Mouse (Mus musculus): Measurements from ENCODE around the gene Creg1.

Gene Creg1

DNA sequence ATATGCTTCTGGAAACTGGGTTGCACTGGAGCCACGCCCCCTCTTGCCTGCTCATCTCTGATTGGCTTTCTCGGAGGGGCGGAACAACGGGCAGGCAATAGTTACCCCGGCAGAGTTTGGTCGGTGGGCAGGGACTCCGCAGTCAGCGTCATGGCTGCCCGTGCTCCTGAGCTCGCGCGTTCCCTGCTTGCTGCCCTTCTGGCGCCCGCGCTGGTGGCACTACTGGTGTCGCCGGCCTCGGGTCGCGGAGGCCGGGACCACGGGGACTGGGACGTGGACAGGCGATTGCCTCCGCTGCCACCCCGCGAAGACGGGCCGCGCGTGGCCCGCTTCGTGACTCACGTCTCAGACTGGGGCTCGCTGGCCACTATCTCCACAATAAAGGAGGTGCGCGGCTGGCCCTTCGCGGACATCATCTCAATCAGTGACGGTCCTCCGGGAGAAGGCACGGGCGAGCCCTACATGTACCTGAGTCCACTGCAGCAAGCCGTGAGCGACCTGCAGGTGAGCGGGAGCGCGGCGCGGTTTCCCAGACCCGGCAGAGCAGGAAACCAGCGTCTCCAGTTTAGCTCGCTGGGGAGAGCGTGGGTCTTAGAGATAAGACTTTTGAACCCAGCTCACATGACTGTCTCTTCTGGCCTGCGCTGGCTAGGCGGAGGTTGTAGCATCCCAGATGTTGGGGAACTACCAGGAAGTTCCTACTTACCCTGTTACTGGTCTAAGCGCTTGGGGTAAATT is at the start of gene Creg1:
Gene Creg1 (plus strand): TSS at position 112 of the 738 bp plus-strand sequence.
- peak; percentile 96 for DNase-seq (ENCODE audit: low read depth, low spot score)

DNA sequence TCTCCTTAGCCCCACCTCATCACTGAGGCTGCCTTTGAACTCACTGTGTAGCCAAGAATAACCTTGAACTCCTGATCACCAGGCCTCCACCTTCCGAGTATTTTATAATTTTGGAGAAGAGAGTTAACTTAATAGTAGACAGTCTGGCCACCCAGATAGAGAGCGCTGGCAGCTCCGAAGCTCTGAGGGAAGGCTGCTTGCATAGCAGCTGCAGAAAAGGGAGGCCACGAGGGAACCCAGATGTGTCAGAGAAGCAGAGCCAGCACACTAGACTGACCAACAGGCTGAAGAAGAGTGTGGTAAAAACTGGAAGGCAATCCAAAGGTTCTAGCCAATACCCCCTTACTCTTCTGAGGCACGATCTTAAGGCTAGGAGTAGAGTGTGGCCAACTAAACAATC is 49.7 kb upstream of the Creg1 start:
- DNase-seq (ENCODE audit: low read depth, low spot score), result no peak

DNA sequence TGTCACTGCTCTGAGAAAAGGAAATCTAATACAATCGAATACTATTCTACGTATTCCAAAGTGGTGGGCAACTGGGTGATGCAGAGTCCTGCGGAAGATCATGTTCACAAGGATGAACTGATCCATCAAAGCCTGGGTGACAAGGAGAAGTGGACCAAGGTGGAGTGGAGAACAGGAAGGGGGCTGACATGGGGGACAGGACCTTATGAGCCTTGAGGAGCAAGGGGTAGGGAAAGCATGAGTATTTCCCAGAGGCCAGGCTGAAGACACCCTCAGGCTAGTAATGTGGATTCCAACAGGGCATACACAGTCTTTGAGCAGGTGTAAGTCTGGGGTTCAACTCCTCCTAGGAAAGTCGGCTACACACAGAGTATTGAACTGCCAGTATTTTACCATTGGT is 47.1 kb upstream of the Creg1 start:
- no peak for DNase-seq (ENCODE audit: low read depth, low spot score)

DNA sequence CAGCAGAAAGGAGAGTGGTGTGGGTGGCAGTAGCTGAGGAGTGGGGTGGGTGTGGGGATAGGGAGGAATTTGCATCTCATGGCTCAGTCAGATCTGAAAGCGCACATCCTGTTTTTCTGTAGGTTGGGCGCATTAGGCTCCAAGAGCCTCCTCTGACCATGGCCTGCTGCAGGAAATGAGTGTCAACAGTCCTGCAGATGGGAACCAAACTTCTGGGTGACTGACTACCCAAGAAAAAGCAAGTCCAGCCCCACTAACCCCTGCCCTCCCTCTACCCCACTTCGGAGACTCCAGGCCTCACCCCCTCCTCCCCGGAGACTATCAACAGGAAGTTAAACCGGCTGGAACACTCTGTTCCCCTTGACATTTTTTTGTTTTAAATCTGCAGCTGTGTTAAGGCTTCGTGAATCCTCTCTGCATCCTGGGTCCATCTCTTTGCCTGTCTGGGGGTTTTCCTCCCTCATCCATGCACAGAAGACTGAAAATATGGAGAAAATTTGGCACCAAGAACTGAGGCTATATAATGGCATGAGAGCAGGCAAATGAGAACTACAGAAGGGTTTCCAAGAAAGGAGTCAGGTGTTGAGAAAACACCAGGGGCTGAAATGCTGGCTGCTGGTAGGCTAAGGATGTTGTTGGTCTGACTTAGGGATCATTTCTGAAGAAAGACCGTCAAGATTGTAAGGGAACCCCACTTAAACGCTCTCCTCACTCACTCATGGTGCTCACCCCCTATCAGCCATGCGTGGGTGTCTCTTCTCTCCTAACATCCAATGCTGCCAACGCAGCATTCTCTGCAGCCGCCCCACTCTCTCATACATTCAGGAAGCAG is 45.6 kb upstream of the Creg1 start:
- DNase-seq (ENCODE audit: low read depth, low spot score), result no peak

DNA sequence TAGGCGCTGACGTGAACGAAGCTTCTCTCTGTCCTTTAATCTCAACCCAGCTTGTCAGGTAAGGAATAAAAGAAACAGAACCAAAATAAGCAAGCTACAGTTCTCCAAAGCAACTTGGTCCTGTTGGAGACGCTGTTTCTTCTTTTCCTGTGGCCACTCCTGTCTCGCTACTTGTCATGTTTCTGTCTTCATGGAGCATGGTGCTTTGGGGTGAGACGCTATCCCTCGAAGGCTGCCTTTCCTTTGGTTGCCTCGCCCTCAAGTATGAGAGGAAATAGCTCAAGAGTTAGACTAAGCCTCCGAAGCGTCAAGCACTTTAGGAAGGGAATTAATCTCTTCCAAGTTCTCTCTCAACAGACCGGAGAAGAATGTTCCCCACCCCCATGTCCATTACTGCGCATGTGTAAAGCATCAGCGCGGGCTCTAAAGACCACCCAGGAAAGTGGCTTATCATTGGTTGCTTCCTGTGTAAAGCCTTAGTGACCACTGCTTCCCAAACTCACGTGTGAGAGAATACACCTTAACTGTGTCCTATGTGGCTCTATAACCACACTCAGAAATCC is 44.9 kb upstream of the Creg1 start:
- DNase-seq (ENCODE audit: low read depth, low spot score), result no peak

DNA sequence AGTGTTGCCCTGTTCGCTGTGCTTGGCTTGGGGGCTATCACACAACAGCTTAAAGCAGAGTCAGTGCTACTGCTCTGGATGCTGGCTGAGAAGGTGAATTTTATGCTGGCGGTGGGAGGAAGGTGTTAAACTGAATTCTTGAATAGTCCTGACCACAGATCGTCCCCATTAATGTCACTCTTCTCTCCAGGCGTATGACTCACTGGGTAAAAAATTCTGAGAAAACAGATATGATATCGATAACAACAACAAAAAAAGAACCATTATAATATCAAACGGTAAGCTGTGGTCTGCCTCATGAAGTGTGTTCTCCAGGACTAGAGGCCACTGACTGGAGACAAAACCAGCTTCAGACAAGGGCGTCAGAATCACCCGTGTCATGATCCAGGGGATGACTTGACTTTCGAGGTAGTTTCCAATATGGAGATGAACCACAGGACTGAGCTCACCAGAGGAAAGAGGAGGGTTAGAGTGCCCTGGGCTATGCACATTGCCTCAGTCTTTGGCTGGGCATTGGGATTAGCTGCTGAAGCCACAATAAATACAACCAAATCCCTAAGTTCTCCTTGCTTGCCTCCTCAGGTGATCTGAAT is 40.9 kb upstream of the Creg1 start:
- DNase-seq (ENCODE audit: low read depth, low spot score), result no peak

DNA sequence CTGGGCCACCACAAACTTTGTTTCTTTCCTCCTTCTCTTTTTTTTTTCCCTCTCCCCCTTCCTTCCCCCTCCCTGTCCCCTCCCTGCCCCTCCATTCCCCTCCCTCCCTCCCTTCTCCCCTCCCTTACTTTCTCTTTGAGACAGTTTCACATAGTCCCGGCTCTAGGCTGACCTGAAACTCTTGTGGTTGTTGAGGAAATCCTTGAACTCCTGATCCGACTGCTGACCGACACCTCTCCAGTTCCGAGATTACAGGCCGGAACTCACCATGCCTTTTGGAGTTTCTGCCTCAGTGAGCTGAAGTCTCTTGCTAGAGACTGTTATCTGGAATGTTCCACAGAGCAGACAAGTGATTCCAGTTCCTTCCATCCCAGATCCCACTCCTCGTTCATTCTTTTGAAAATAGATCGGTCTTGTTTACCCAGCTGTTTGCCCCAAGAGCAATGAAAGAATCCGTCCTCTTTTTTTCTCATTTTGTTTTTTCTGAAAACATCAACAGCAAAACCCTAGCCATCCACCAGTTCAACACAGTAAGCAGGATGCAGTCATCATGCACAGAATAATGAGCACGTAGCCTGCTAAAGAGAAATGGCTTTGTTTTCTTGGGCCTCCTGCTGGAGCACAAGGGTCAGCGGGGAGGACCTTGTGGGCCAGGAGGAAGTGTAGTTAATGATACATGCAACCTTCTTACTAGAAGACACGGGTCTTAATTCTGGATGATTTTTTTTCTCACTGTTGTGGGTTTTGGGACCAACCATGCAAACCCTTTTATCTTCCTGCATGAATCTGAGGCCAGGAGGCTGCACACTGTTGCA is 39.1 kb upstream of the Creg1 start:
- DNase-seq (ENCODE audit: low read depth, low spot score), result no peak

DNA sequence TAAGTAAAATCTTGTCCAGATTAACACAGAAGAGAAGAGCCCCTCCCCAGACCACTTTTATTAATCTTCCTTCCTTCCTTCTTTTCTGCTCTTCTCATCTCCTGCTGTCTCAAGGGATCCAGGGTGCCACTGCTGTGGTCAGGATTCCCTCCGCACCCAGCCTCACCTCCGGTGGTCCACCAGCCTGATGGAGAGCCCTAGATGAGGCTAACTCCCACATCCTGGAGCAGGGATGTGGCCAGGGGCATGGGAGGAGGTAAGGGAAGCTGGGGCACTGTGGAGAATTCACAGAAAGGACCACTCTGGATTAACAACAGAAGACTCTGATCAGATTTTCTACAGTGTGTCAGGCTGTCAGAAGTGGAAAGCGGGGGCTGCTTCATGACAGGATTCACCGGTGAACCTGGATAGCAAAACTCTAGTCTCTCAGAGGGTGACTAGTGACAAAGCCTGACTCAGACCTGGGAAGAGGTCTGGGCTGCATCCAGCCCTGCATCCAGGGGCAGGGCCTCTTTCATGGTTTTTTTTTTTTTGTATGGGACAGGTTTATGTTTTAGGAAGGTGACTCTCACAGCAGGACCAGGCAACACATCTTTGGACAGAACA is 38.4 kb upstream of the Creg1 start:
- no peak for DNase-seq (ENCODE audit: low read depth, low spot score)

DNA sequence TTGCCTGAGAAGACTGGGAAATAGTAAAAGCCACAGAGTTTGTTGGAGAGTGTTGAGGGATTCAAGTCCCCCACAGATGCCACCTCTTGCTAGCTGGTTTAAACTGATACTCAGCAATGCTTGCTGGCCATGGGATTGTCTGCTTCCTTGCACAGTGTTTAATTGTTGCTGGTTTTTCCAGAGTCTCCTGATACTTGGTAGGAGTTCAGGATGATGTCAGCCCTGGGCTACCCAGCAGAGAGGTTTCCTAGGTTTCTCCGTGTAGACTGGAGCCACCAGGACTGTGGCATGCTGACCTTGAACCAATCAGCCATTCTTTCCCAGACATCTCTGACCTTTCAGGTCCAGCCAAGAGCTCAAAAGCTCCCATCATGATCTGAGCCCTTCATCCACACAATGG is 36.6 kb upstream of the Creg1 start:
- no peak for DNase-seq (ENCODE audit: low read depth, low spot score)

DNA sequence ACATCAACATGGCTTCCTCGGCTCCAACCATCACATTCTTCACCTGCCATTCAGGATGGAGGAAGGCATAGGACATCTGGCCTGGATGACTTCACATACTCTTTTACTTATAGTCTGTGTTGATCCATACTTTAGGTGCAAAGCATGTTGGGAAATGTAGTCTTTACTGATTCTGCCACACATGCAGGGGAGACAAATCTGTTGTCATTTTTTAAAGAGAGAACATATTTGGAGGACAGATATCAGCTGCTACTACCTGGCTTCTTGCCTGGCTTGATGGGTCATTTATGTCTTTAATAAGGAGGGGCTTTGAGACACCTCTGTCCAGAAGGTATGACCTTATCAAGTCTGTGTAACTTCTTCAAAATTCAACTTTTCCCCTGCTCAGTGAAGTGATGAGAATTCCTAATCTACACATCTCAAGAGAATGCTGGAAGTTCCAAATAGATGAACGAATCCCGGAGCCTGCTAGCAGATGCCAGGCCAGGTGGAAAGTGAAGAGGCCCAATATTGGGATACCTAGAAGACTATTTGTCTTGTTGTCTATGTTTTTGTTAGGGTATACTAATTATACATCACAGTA is 35.4 kb upstream of the Creg1 start:
- no peak for DNase-seq (ENCODE audit: low read depth, low spot score)

DNA sequence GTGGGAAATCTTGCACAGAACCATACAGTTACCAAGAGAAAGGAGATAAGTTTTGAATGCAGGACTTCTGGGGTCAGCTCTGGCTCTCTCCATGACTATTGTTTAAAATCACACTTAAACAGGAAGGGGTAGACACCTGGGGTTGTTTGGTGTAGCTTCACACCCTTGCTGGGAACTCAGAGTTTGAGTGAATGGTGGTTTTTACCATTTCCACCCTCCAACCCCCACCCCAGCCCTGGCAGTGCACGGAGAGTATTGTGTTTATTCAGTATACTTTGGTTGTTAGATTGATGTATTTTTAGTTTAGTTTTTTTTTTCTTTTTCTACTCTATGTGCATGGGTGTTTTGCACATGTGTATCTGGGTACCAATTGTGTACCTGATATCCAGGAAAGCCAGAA is 33.4 kb upstream of the Creg1 start:
- DNase-seq (ENCODE audit: low read depth, low spot score), result no peak

DNA sequence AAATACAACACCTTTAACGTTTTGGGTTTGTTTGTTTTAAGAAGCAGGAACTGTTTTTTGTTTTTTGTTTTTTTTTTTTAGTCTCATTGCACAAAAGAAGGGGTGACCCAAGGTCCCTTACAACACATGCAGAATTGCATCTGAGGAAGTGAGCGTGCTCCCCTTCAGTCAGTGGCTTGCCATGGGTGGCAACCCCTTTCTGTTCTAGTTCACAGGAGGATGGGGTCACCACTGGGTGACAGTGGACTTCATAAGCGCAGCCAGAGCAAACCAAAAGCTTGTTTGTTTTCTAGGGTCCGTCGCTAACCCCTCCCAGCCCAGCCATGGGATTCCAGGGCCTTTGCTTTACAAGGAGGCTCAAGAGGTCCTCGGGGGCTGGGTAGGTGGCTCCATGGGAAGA is 32.0 kb upstream of the Creg1 start:
- no peak for DNase-seq (ENCODE audit: low read depth, low spot score)

DNA sequence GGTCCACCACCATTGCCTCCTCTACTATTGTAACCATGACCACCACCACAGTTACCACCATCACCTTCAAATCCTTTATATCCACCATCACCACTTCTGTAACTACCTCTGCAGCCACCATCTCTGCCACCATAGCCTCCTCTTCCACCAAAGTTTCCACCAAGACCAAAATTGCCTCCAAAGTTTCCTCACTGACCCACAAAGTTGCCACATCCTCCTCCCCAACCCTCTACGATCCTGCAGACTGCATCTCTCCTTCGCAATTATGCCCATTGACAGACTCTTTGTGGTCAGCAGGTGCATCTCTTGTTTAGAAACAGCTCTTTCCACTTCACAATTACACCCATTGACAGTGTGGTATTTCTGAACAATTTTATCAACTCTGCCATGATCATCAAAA is 28.7 kb upstream of the Creg1 start:
- no peak for DNase-seq (ENCODE audit: low read depth, low spot score)

DNA sequence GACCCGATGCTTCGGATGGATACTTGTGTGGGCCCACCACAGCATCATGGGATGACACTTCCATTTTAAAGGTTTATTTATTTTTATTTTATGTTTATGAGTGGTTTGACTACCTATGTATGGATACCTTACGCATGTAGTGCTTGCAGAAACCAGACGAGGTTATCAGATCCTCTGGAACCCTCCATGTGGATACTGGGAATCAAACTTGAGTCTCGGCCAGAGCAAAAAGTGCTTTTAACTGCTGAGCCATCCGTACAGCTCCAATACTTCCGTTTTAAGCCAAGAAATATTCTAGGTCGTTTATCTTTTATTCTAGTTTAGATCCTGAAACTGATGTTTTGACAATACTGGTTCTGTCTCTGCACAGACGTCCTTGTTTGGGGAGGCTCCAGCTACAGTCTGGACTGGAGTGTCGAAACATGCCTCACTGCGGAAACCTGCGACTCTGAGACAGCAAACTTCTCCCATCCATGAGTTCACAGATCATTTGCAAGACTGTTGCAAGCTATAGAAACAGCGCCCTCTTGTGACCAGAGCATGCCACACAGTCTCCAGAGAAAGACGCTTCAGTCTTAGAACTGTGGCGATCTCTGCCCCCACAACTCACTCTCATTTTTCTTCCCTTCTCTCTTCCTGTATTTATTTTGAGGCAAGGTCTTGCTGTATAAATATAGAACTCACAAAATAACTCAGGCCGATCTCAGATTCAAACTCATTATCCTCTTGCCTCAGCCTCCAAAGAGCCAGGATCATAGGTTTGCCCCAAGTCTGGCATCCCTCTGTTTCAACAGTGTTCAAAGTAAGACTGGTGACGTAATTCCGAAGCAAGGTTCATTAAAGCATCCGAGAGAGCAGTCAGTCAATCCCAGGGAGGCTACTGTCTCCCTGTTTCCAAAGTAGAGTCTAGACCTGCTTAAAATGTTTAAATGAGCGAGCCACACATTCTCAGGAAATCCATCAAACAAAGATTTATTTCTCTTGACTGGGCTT is 27.4 kb upstream of the Creg1 start:
- DNase-seq (ENCODE audit: low read depth, low spot score), result peak; percentile 87

DNA sequence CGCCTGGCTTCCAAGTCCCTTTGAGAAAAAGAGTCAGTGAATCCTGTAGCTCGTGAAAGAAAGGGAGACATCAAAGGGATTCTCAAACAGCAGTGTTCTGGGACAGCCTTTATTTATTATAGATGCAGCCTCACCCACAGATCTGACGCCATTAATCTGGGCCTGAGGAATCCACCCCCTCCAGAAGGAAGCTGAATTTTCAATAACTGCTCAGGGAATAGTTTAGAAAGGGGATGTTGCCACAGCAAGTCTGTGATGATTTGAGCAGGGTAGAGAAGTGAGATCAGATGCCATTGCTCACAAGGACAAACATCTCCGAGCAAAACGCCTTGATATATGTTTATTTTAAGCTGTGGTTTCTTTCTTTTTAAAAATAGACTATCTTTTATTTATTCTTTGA is 26.1 kb upstream of the Creg1 start:
- DNase-seq (ENCODE audit: low read depth, low spot score), result no peak

DNA sequence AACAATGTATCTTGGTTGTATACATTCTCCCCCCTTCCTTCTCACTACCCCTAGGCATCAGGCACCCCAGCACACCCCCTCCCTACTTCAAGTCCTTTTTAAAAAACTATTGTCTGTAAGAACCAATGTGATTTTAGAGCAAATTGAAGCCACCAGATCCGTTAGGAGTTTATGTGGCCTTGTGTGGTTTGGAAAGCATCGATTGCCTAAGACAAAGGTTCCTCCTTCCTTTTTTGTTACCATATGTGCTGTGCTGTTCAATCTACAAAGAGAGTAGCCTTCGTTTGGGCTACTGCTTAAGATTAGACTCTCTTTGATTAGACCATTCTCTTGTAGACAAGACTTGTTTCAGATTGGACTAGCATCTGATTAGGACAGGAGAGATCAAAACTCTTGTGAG is 25.7 kb upstream of the Creg1 start:
- no peak for DNase-seq (ENCODE audit: low read depth, low spot score)

DNA sequence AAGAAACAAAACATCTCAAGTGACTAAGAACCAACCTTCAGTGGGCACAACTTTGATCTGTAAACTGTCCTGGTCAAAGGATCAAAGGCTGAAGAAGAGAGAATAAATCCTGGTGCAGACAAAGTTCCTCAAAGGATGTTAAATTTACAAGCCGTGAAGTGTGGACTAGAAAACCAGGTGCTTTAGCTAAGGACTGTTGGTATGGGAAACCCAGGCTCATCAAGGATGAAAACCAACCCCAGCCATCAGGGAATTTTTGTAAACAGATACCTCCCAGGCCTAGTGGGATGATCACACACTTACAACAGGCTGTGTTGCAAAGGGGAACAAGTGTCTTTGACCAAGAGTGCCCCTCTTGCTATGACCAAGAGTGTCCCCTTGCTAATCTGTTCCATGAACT is 24.6 kb upstream of the Creg1 start:
- no peak for DNase-seq (ENCODE audit: low read depth, low spot score)

DNA sequence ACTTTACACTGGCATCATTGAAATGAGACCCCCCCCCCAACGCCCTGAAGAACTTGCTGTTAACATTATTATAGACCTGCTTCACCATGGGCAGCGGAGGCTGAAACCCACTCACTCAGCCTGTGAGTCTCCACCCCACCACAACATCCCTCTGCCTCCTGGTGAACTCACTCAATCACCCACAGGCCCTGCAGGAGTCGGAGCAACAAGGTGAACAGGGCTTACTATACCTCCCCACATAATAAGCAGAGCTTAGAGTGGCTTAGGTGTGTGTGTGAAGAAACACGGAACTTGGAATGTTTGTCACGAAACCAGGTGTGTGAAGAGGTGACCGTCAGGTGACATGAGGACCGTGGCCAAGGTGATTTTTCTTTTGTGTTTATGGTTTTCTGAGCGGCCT is 21.6 kb upstream of the Creg1 start:
- DNase-seq (ENCODE audit: low read depth, low spot score), result no peak

DNA sequence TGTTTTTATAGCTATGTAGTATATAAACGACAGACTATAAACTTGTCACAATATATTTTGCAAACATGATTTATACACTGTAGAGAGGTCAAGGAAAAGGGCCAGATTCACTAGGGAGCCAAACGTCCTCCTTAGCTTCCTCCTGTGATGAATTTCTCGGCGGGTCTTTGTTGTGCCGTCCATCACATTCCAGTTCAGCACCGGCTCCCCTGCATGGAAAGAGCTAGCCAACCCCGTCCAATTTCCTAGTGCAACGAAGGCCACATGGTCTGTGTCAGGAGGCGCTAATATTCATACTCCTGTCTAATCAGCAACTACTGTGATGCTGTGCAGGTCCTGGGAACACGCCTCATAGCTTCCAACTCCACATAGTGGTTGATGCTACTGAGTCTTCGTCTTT is 15.5 kb upstream of the Creg1 start:
- no peak for DNase-seq (ENCODE audit: low read depth, low spot score)

DNA sequence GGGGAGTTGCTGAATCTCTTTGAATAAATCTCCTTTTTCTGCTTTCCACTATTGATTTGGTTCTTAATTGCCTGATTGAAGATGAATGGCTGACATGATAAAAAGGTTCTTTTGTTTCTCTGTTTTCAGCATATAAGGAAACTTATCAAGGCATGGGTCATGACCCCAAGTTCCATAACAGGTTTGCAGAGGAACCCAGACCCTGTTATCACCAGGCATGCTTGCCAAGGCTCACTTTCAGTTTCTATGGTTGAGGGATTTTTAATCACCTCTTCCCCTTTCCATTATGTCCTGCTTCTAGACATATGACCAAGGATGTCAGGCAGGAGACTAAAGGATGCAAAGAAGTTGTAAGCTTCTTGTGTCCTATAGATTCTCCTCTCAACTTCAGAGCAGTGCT is 12.4 kb upstream of the Creg1 start:
- no peak for DNase-seq (ENCODE audit: low read depth, low spot score)

Data from 3T3-L1 (cell line).